Mouse (Mus musculus): ENCODE data around the gene Zfp512b.

DNA sequence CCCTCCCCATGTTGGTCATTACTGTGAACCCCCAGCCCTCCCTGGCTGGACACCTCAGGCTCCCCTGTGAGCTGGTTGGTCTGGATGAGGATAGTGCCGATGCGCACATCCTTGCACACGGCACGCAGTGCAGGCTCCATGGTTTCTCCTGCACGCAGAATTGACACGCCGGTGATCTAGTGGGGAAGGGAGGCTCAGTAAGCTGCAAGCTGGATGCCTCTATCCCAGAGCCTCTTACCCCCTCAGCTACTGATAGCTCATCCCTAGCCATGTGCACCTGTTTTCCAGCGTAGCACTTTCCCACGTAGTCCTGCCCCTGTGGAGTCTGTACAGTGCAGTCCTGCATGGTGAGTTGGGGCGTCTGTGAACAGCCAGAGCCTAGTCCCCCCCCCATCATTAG, 22.7 kb downstream of the Zfp512b start:
- TF ChIP-seq CTCF (conservative IDR thresholded peaks at IDR 0.05; ENCODE audit: low read length): no peak
- no peak for TF ChIP-seq POU5F1 (IDR thresholded peaks at IDR 0.05; ENCODE audit: borderline replicate concordance, low read length)
- TF ChIP-seq NANOG (IDR thresholded peaks at IDR 0.05; ENCODE audit: borderline replicate concordance, low read length): no peak
